Mouse (Mus musculus) testis, adult 10 weeks (tissue): ENCODE data around the gene Olfr691. TPM values are rescaled to one million over a fixed set of nuclear protein-coding genes. Genes with fewer than 3 reads are reported as not detected.

ENCODE experiments used
- polyA plus RNA-seq: library from polyadenylated mRNA; stranded (reverse); fragments of 350-450 nt; fragmentation: Illumina TruSeq; extraction: RNeasy Lipid Tissue Mini Kit (QIAGEN cat#74804); gene quantifications from one replicate; pipeline ENCODE4 v1.2.3, GENCODE M21; 2014; ENCODE audit warnings: low read depth, low replicate concordance

The Olfr691 gene
- polyA plus RNA-seq = 0.31 TPM

GRCm38 (mm10) chr7:105342170-105342569 is at the start of gene Olfr691:
TSS of gene Olfr691 (minus strand) at chr7:105342270.

GRCm38 (mm10) chr7:105374866-105375265 is 32.8 kb upstream of the Olfr691 start, which contains the start of gene Gm5901:
TSS of gene Gm5901 (plus strand) at chr7:105375038.

GRCm38 (mm10) chr7:105367930-105368329 is 25.9 kb upstream of the Olfr691 start, which contains the start of gene Olfr692:
TSS of gene Olfr692 (plus strand) at chr7:105368230.

GRCm38 (mm10) chr7:105334004-105334403 is 8.1 kb downstream of the Olfr691 start, which contains the start of gene Olfr690:
TSS of gene Olfr690 (minus strand) at chr7:105334104.

GRCm38 (mm10) chr7:105310865-105311264 is 31.2 kb downstream of the Olfr691 start, which contains the start of gene Olfr689:
TSS of gene Olfr689 (plus strand) at chr7:105311165.

GRCm38 (mm10) chr7:105287795-105288194 is 54.3 kb downstream of the Olfr691 start, which contains the start of gene Olfr688:
TSS of gene Olfr688 (plus strand) at chr7:105288095.

Other genes starting within 250 kb of the Olfr691 start
- gene Olfr680-ps1, start 249.5 kb downstream of the Olfr691 start, polyA plus RNA-seq = not detected
- gene Olfr681, start 225.4 kb downstream of the Olfr691 start, polyA plus RNA-seq = not detected
- gene Olfr683, start 195.3 kb downstream of the Olfr691 start, polyA plus RNA-seq = not detected
- not detected for gene Olfr684, start 178.6 kb downstream of the Olfr691 start, polyA plus RNA-seq
- not detected for gene Olfr685, start 156.3 kb downstream of the Olfr691 start, polyA plus RNA-seq
- gene Olfr686, start 134.8 kb downstream of the Olfr691 start, polyA plus RNA-seq = not detected
- gene Olfr688, start 54.2 kb downstream of the Olfr691 start, polyA plus RNA-seq = not detected
- gene Olfr689, start 31.1 kb downstream of the Olfr691 start, polyA plus RNA-seq = not detected
- 0.25 TPM for gene Olfr690, start 8.2 kb downstream of the Olfr691 start, polyA plus RNA-seq
- gene Olfr692, start 26.0 kb upstream of the Olfr691 start, polyA plus RNA-seq = not detected
- 3.9 TPM for gene Gm5901, start 32.8 kb upstream of the Olfr691 start, polyA plus RNA-seq
- gene Fam160a2, start 57.8 kb upstream of the Olfr691 start, polyA plus RNA-seq = 9.2 TPM
- 1.8 TPM for gene Cnga4, start 62.3 kb upstream of the Olfr691 start, polyA plus RNA-seq
- not detected for gene Cckbr, start 83.5 kb upstream of the Olfr691 start, polyA plus RNA-seq
- gene Cavin3, start 140.0 kb upstream of the Olfr691 start, polyA plus RNA-seq = 0.69 TPM
- 0.62 TPM for gene Smpd1, start 212.1 kb upstream of the Olfr691 start, polyA plus RNA-seq
- 0.71 TPM for gene Apbb1, start 239.4 kb upstream of the Olfr691 start, polyA plus RNA-seq